Mouse (Mus musculus): ENCODE data around the gene Zfp597.

The Zfp597 gene

DNA sequence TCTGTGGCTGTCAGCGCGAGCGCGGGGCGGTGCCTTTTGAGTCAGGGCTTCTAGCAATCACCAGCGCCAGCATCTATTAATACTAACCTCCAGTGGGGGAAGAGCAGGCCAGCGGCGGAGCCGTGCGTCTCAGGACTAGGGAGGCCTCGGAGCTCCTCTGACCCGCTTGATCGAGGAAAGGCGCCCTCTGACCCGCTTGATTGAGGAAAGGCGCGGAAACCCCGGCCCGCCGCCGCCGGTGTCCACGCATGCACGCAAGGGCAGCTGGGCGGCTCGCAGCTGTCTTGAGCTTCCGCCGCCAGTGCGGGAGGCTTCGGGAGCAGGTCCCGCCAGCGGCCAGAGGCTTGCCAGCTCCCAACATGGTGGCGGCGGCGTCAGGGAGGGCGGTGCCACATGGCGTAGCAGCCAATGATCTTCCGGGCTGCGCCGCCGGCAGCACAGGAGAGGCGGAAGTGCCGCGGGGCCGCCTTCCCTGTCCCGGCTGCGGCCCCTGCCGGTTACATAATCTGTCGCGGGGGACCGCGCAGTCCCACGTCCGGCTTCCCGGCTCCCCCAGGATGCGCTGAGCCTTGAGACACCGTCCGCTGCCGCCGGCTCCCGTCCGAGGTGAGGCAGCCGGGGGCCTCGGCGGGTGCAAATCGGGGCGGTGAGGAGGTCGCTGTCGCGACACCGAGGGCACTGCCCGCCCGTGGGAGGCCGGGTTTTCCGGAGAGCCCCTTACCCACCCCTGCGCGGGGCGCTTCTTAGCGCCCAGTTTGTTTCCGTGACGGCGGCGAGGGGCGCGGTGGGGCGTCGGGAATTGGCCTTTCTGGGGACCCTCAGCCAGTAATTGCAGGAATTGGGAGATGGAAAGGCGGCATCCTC, at the start of gene Zfp597, which contains the start of gene Gm20695:
Gene Zfp597, minus strand, starts transcription at position 361 of the 864 bp plus-strand sequence.
Gene Gm20695, plus strand, starts transcription at position 448 of the 864 bp plus-strand sequence.
- DNase-seq, result peak; percentile 94 to 95

- DNase-seq, result no peak
Measured at GRCm38 (mm10) chr16:3934091-3934490, 49.7 kb upstream of the Zfp597 start.

GRCm38 (mm10) chr16:3933536-3933935, 49.2 kb upstream of the Zfp597 start:
- no peak for DNase-seq

DNA sequence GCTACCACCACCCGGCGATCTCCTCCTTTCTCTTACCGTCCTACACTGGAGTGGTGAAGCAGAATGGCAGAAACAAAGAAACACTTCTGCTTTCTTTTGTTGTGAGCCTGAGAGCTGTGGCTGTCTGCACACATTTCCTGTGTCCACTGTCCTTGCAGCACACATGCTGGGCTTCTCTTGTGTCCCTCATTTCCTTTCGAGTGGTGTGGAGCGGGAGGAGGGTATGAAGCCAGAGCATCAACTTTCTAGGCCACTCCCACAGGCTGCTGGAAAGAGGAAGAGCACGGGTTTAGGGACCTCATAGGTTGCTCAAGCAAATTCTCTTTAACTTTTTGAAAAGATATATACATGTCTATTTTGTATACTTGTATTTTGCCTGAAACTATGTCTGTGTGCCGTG, 44.8 kb upstream of the Zfp597 start:
- no peak for DNase-seq

- no peak for DNase-seq
Measured at GRCm38 (mm10) chr16:3928582-3928981, 44.2 kb upstream of the Zfp597 start.

- no peak for DNase-seq
Measured at GRCm38 (mm10) chr16:3923966-3924365, 39.6 kb upstream of the Zfp597 start.

- DNase-seq, result no peak
Measured at GRCm38 (mm10) chr16:3923515-3923914, 39.2 kb upstream of the Zfp597 start.

GRCm38 (mm10) chr16:3920756-3921155, 36.4 kb upstream of the Zfp597 start:
- DNase-seq, result no peak

GRCm38 (mm10) chr16:3909118-3909517, 24.8 kb upstream of the Zfp597 start:
- DNase-seq, result no peak

GRCm38 (mm10) chr16:3908537-3909111, 24.3 kb upstream of the Zfp597 start, which contains the start of the genes 1700037C18Rik and Cluap1:
TSS of gene 1700037C18Rik (minus strand) at chr16:3908689.
TSS of gene Cluap1 (plus strand) at chr16:3908801.
- peak; percentile 84 to 87 for DNase-seq

DNA sequence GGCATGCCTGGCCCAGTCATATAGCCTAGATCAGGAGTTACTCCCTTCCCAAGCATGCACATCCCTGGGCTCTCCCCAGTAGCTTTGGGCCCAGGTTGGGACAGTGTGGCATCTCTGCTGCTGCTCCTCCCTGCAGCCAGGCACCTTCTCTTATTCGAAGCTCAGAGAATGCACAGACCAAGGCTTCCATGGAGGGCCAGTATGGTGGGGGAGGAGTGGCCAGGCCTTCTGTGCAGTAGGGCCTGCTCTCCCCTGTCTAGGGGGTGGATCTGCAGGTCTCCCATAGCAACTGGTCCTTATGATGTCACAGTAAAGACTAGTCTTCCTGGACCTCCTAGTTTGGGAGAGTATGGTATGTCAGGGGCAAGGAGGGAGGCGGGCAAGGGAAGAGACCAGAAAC, 23.1 kb upstream of the Zfp597 start:
- DNase-seq, result no peak

- no peak for DNase-seq
Measured at GRCm38 (mm10) chr16:3896553-3896952, 12.2 kb upstream of the Zfp597 start.

DNA sequence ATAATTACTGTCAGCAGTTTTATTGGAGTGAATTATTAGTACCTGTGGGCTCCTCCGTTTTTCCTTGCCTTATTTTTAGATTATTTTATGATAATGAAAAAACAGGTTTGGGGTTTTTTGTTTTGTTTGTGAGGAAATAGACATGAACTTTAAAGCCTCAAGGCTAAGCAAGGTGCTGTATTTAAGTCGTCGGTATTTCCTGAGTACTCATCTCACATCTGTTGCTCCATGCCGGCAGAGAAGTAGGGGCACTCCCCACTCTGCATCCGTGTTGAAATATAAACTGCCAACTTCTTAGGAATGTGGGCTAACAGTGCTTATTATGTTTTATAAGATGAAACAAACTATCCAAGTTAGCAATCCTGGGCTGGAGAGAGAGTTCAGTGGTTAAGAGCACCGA, 11.7 kb upstream of the Zfp597 start:
- no peak for DNase-seq

GRCm38 (mm10) chr16:3895173-3895792, 10.9 kb upstream of the Zfp597 start:
- peak; percentile 42 to 55 for DNase-seq

GRCm38 (mm10) chr16:3893739-3894138, 9.4 kb upstream of the Zfp597 start:
- no peak for DNase-seq

- no peak for DNase-seq
Measured at GRCm38 (mm10) chr16:3891621-3892295, 7.4 kb upstream of the Zfp597 start.

- DNase-seq, result no peak
Measured at GRCm38 (mm10) chr16:3885065-3885670, 807 bp upstream of the Zfp597 start.

DNA sequence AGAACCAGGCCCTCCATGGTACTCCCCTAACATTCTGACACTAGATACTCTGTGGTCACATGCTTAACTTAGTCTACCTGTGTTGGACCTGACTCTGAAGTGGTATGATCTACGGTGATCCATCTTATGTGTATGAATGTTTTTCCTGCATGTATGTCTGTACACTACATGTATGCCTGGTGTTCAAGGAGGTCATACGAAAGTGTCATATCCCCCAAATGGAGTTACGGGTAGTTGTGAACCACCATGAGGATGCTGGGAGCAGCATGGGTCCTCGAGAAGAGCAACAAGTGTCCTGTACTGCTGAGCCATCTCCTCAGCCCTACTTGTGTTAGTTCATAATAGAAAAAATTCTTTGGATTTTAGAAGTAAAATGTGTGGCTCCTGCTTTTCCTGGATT, 8.0 kb downstream of the Zfp597 start:
- no peak for DNase-seq

GRCm38 (mm10) chr16:3872216-3873047, 11.9 kb downstream of the Zfp597 start, which contains the start of gene Naa60:
TSS of gene Naa60 (plus strand) at chr16:3872375.
- peak; percentile 92 to 95 for DNase-seq

- no peak for DNase-seq
Measured at GRCm38 (mm10) chr16:3871815-3872214, 12.5 kb downstream of the Zfp597 start.

DNA sequence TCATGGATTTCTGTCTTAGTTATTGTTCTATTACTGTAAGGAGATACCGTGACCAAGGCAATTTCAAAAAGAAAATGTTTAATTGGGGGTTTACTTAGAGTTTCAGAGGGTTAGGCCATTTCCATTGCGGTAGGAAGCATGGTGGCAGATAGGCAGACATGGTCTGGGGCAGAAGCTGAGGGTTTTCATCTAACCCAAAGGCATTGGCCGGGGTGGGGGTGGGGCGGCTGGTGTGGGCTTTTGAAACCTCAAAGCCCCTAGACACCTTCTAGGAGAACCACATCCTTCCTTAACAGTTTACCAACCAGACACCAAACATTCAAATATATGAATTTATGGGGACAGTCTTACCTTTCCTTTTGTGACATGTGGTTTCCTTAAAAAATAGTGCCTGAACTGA, 25.1 kb downstream of the Zfp597 start:
- DNase-seq, result no peak

- no peak for DNase-seq
Measured at GRCm38 (mm10) chr16:3855776-3856175, 28.6 kb downstream of the Zfp597 start.
